Mouse (Mus musculus) lung, adult 2 months (tissue): Measurements from ENCODE around the gene Egfl8.

Source experiments
- CTCF ChIP-seq: fragments of 200-500 bp; IDR thresholded peaks from 2 replicates; pipeline ENCODE4 v1.5.1; 2011; ENCODE audit warnings: mild to moderate bottlenecking, low read length, control low read depth; ENCODE audit not compliant: insufficient read depth
- POLR2A ChIP-seq: fragments of 200-500 bp; IDR thresholded peaks from 2 replicates; pipeline ENCODE4 v1.6.1; 2011; ENCODE audit warnings: low read depth, mild to moderate bottlenecking, control low read depth, low read length, borderline replicate concordance; ENCODE audit errors: extremely low read depth

DNA sequence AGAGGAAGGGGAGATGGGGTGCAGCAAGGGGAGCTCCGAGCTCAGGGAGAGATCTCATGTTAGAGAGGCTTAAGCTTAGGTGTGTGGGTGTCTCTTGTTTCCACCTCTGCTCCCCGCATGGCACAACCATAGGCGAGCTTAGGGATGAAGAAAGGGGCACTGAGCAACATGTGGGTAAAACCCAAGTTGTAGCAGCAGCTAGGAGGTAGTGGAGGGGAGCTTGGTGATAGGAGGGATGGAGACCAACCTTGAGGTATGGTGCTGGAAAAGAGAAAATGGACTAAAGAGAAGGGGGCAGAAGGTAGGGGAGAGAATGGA, 44.1 kb upstream of the Egfl8 start:
- TF ChIP-seq POLR2A (no peak), CTCF (no peak)
